Mouse (Mus musculus): Measurements from ENCODE around the gene Usp39. TPM values are rescaled to one million over a fixed set of nuclear protein-coding genes. Genes with fewer than 3 reads are reported as not detected.
A peak's percentile ranks its signal among the peaks of the same experiment; 100 is the strongest.

Gene Usp39
- total RNA-seq, 2 experiments from 2014 or later = 31.4 to 36.4 TPM

DNA sequence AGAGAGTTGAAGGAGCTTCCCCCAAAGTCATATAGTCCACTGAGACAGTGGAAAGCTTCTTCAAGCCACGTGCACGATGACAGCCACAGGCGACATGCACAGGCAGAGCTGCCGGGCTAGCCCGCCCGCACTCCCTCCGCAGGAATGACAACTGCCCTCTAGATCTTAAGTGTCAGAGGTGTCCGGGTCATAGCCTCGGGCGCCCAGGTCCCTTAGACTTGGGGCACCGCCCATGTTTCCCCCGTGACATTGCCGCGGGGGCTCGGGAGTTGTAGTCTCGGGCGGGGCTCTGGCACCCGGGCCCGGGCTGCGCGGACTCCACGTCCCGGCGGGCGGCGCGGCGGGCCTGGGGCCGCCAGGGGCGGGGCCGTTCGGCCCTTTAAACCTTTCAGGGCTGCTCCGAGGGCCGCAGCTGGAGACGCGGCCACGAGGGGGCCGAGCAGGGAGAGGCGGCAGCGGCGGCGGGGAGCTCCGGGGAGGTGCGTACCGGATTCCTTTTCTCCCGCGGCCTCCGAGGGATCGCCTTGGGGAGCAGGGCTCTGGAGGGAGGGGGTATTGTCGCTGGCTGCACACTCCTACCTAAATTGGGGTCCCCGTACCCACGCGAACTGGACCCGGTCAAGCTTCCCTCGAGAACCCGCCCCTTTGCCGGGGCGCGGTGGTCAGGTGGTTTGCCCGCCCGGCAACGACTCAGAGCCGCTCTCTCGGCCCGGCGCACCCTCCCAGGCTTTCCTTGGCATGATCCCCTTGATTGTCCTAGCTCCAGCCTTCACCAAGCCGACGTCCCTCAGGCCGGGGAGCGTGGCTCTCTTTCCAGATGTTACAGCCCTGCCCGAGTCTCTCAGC is 10.3 kb upstream of the Usp39 start, which contains the start of gene Tmem150a:
Gene Tmem150a, plus strand, starts transcription at position 382 of the 846 bp plus-strand sequence.
- peak; percentile 62 to 65 for DNase-seq (ENCODE audit: extremely low spot score in 1 of 2, low spot score in 1 of 2)

DNA sequence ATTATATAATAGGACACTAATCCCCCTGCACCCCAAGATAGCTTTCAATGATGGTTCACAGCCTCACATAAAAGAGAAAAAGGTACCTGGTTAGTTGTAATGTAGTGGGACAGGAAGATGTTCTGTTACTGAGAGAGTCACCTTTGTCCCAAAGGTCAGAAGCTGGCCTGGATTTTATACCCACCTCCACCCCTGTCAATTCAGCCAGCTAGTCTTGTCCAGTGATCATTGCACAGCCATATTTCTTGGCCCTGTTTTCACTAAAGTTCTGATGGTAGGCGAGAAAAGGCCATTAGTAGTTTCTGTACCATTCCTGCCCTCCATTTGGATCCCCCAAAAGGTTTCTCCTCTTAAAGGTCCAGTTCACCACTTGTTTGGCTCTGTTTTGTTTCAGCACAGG is 9.0 kb upstream of the Usp39 start:
- DNase-seq (ENCODE audit: extremely low spot score in 1 of 2, low spot score in 1 of 2) = no peak

DNA sequence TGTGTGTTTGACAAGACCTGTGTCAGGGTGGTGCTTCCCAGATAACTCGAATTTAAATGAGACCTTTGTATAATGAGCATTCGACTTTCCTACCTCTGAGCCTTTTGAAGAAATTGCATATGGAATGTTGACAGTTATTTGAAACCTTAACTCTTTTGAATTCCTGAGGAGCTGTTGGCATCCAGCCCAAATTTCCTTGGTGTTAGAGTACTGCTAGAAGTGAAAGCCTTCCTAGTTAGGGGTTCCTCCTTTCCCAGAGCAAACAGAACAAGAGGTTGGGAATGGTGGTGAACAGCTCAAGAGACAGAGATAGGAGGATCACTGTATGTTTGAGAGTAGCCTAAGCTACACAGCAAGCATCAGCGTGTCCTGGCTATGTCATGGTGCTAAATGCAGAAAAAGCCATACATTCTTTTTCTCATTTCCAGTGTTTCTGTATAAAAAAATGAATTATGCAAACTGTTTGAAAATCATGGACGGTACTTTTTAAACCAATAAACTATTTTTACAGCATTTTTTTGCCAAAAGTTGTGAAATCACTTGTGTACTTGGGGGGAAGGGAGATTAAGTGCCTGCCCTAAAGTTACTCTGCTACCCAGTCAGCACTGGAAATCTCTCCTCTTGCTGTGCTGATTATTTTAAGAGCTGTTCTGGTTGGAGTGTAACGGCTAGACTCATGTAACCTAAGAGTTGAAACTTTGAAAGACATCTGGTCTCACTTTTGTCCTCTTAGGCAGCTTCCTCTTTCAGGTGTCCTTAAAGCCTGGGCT is 7.8 kb upstream of the Usp39 start:
- DNase-seq (ENCODE audit: extremely low spot score in 1 of 2, low spot score in 1 of 2) = no peak

DNA sequence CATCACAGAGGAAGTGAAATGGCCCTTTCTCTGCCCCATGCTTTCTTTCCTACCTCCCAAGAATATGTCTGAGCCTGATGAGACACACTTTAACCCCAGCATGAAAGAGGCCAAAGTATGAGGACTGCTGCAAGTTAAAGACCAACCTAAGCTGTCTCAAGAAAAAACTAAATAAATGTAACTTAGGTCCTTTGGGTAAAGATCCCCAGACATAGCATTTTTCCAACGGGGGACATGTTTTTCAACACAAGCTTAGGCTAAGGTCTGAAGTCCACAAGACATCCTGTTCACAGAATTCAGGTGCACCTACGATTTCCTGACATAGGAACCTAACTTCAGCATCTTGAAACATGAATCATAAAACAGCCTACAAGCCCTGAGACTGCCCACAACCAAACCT is 5.2 kb upstream of the Usp39 start:
- DNase-seq (ENCODE audit: extremely low spot score in 1 of 2, low spot score in 1 of 2) = no peak

DNA sequence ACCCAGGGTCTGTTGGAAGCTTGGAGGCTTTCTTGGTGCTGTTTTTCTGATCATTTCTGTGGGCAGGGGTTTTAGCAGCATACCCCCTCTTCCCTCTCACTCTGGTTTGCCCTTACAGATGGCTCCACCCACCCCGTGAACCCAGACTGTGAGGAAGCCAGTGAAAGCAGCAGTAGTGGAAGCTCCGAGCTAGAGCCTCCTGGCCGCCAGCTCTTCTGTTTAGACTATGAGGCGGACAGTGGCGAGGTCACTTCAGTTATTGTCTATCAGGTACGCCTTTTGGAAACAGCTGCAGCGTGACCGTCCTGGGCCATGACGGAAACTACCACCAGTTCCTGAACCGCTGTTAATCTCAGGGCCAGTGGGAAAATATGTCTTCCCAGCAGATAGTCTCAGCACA is 3.4 kb upstream of the Usp39 start:
- no peak for DNase-seq (ENCODE audit: extremely low spot score in 1 of 2, low spot score in 1 of 2)

DNA sequence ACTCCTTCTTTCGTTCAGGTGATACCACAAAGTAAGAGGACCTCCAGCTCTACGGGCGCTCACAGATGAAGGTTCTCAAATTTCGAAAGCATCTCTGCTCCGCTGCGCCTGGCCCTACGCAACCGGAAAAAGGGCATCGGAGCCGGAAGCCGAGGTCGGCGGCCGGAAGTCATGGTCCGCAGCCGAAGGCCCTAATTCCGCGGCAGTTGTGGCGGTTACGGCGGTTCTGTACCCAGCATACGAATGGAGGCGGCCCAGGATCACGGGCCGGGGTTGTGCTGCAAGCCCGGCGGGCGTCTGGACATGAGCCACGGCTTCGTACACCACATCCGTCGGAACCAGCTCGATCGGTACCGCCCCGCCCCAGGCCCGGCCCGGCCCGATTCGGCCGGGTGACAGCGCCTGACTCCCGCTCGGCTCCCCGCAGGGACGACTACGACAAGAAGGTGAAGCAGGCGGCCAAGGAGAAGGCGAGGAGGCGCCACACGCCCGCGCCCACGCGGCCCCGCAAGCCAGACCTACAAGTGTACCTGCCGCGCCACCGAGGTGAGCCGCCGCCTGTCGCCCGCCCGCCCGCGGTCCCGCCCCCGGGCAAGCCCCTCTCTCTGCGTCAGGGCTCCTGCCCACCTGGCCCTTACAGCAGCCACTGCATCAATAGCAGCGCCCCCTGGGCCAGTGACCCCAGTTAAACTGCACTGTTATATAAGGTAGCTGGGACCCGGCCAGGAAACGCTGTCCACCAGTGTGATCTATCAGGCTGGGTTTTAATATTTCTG is 2.4 kb upstream of the Usp39 start, which contains the start of gene 0610030E20Rik:
Gene 0610030E20Rik, plus strand, starts transcription at position 152 of the 776 bp plus-strand sequence.
- peak; percentile 64 to 65 for DNase-seq (ENCODE audit: extremely low spot score in 1 of 2, low spot score in 1 of 2)

DNA sequence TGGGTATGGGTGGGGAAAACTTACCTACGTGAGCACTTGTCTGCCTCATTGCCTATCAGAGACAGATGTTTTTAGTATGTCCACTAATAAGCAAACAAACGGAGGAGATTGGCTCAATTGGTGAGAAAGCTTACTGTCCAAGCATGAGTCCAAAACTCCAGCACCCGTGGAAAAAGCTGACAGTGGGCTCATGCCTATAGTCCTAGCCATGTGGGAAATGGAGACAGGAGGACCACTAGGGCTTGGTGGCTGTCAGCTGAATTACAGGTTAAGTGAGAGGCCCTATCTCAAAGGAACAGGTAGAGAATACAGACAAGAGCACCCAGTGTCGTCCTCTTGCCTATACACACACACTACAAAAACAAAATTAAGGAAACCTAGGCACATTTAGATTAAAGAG is 1.3 kb upstream of the Usp39 start:
- no peak for DNase-seq (ENCODE audit: extremely low spot score in 1 of 2, low spot score in 1 of 2)

DNA sequence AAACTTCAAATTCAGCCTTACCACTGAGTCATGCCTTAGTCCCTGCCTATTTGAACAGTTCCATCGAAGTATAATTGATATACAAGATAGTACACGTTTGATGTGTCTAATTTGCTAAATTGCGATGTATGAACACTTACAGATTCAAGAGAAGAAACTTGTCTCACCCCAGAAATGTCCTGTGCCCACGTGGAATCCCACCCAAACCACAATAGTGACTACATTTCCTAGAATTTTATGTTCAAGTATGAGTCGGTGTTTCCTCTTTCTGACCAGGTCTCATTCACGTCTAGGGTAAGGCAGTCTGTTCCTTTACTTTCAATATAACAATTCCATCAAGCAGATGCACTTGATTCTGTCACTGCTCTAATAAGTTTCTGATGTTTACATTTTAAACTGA is 649 bp upstream of the Usp39 start:
- no peak for DNase-seq (ENCODE audit: extremely low spot score in 1 of 2, low spot score in 1 of 2)

DNA sequence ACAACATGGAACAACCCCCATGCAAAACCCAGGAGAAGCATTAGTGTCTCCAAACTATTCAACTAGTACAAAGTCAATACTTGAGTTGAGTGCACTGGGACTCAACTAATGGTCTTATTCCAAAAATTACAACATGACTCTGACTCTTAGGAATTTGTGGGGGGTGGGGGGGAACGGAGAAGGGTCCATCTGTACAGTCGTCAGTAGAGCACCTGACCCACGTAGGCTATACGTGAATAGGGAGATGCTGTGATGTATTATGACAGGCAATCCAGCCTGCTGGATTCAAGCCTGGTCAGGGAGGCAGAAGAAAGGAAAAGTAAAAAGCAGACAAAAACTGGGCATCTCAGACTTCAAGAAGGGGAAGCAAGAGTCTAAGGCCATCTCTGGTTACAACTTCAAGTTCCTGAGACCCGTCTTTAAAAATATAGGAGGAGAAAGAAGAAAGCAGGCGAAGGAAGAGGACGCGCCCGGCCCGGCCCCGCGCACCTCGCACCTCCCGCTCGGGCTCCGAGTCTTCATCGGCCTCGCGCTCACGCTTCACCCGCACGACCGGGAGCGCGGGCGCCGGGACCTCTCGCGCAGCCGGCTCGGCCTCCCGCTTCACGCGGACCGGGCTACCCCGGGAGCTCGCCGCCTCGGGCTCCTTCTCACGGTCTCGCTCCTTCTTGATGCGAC is 449 bp downstream of the Usp39 start:
- DNase-seq (ENCODE audit: extremely low spot score in 1 of 2, low spot score in 1 of 2) = no peak

DNA sequence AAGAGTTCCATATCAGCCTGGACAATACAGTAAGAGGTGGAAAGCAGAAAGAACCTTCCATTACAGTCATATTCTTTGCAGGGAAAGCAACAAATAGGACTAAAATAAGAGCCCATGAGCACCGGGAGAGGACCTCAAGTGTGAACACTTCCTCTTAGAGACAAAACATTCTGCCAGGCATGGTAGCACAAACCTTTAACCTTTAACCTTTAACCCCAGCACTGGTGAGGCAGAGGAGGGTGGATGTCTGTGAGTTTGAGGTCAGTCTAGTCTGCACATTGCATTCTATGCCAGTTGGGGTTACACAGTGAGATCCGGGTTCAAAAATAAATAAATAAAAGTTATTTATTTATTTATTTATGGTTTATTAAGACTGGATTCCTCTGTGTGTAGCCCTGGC is 4.5 kb downstream of the Usp39 start:
- DNase-seq (ENCODE audit: extremely low spot score in 1 of 2, low spot score in 1 of 2) = no peak

DNA sequence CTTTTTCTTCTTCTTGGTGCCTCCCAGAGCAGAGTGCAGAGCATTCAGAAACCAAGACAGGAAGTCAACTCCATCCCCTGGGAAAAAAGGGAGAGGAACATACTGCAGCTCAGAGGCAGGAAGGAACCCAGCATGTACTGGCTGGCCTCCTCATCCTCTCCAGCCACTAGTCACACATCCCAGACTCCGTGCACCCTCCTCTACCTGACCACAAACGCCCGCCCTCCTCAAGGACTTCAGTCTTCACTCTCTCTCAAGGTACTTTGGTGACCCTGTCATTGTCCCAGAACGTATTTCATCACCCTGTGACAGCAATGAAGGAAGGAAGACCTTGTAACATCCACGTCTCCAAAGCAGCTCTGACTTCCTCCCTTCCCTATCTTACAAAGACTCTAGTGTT is 11.9 kb downstream of the Usp39 start:
- no peak for DNase-seq (ENCODE audit: extremely low spot score in 1 of 2, low spot score in 1 of 2)

DNA sequence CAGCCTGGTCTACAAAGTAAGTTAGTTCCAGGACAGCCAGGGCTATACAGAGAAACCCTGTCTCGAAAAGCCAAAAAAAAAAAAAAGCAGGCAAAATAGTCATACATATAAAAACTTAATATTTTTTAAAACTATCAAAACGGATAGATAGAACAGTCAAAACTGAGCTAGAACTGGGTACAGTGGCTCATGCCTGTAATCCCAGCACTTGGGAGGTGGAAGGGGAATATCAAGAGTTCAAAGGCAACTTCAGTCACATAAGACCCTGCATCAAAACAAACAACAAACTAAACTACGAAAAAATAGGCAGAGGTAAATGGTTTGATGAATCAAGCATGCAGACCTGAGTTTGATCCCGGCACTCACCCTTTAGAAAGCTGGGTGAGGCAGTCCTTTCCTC is 14.9 kb downstream of the Usp39 start:
- DNase-seq (ENCODE audit: extremely low spot score in 1 of 2, low spot score in 1 of 2) = no peak

DNA sequence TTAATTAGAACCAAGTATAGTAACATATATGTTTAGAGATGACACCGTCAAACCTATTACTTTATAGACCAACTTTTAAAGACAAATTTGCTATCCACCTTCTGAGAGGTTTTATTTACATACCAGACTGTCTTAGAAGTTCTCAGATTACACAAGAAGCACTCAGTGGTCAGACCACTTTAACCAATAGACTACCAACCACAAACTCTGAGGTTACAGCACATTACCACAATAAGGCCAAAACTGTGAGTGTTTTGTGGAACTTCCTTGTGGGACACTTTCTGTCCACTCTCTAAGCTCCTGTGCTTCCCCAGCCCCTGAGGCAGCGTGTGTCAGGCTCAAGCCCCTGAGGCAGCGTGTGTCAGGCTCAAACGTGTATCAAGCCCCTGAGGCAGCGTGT is 16.0 kb downstream of the Usp39 start:
- no peak for DNase-seq (ENCODE audit: extremely low spot score in 1 of 2, low spot score in 1 of 2)

DNA sequence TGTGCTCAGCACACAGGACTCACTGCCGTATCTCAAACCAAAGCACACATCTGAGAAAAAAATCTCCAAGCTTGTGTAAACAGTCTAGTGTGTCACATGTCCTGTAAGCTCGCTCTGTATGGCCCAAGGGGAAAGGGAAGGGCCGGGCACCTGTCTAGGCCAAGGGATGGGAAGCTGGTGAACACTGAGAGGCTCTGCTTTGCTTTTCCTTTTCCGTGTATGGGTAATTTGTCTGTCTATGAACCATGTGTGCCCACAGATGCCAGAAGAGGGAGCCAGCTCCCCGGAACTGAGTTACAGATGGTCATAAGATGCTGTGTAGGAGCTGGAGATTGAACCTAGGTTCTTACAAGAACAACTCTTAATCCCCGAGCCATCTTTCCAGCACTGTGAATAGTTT is 18.7 kb downstream of the Usp39 start:
- peak in 1 of 2 experiments; percentile 21 for DNase-seq (ENCODE audit: extremely low spot score in 1 of 2, low spot score in 1 of 2)

DNA sequence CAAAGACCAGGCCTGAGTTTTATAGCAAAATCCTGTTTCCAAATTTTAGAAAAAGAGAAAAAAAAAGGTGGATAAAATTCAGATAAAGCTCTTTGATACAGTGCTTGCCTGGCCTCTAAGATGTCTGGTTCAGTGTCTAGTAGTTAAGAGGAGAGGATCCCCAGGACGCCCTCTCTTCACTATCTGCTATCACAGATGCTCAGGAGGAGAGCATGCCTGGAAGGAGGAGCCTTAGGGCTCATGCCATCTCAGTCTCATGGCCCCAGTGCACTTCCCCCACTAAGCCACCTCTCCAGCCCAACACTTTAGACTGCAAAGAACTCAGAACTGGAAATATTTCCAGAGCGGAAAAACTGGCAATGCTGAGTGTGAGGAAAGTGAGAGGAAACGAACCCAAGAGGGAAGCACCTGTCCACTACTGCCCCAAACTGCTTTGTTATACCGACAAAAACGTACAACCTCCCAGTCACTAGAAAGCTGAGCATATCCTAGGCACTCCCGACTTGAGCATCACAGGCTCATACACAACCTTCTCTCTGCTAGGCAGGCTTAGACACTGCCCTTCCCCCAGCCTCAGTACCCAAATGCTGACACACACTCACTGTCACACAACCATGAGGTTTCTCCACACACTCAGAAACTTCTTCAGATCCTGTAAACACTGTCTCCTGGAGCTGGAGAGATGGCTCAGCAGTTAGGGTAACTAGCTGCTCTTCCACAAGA is 21.0 kb downstream of the Usp39 start:
- DNase-seq (ENCODE audit: extremely low spot score in 1 of 2, low spot score in 1 of 2) = no peak

DNA sequence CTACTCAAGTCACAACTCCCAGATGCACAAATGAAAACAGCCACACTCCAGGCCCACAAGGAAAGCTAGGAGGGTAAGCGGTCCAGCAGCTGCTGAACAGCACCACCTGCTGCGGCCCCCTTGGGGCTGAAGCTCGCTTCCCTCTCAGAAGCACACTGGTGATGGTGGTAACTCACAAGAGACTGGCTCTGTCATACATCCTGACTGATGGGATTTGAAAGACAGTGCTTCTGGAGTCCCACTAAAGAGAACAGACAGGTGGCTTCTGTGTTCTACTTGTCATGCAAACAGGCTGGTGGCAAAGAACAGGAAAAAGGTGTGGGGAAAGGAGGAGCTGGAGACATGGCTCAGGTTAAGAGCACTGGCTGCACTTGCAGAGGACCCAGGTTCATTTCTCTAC is 22.0 kb downstream of the Usp39 start:
- no peak for DNase-seq (ENCODE audit: extremely low spot score in 1 of 2, low spot score in 1 of 2)

DNA sequence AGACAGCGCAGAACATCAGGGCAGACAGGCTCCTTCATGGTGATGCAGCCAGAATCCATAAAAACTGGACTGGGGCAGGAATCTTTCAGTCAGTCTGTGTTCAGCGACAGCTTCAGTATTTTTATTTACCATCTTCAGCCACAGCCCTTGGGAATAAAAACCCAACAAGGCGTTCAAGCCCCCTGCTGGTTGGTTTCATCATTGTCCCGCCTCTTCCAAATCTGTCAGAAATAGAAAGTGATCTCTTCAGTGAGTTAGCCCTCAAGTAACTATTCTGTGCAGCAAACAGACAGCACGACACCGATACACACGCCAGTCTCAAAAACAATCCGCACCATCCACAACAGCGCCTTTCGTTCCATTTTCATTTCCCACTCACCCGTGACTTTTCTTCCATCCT is 26.0 kb downstream of the Usp39 start:
- DNase-seq (ENCODE audit: extremely low spot score in 1 of 2, low spot score in 1 of 2) = peak; percentile 29 to 72

DNA sequence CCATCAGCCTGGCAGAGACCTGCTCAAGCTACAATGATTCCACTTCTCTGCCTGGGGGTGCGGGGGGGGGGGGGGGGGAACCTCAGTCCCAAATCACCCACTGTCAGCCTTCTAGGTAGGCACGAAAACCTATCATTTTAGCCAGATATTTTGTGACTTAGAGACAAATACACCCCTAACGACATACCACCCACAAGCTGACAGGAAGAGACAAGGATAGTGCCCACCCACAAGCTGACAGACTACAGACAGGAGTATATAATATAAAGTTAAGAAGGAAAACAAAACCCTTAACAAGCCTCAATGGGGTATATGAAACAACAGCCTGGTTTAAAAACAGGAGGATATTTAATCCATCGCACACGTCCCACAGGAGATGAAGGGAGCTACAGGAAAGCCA is 26.5 kb downstream of the Usp39 start:
- DNase-seq (ENCODE audit: extremely low spot score in 1 of 2, low spot score in 1 of 2) = no peak

DNA sequence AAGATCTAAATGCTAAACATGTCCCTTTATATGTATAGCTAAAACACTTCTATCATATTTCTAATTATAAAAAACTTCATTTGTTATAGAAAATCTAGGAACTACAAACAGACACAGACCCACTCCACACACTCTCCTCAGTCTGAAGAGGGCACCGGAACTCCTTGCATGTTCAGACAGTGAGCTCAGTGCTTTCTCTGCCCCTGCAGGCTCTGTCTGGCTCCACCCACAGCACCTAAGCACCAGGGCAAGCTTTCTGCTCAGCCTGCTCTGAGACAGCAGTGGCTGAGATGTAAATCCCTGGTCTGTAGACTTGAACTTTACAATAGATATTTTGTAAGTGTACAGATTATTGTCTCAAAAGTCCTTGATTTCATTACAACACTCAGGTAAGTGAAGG is 28.9 kb downstream of the Usp39 start:
- DNase-seq (ENCODE audit: extremely low spot score in 1 of 2, low spot score in 1 of 2) = no peak

DNA sequence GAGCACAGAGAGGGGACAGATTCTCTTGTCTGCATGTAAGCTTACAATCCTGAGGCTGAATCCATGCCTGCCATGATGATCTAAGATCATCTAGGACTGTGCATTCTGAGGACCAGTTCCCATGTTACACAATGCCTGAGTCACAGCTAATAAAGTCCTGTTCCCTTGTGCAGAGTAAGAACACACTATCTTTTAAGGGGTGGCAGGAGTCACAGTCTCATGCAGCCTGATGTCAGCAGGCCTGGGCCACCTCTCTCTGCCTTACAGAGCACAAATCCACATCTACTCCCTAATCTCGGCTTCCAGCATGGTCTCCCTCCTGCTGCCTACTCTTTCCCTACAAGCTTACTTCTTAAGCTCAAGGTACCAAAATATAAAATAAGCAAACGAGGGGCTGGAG is 29.6 kb downstream of the Usp39 start:
- DNase-seq (ENCODE audit: extremely low spot score in 1 of 2, low spot score in 1 of 2) = no peak

Measured in layer of hippocampus, postnatal 25 days (tissue).